Mouse (Mus musculus) kidney, adult 2 months (tissue): ENCODE data around the gene Dennd1c.

Experiments used
- CTCF ChIP-seq: fragments of 200-500 bp; conservative IDR thresholded peaks from 2 replicates; pipeline ENCODE4 v1.5.1; 2011; ENCODE audit warnings: low read depth, mild to moderate bottlenecking, control low read depth, low read length, moderate library complexity, mixed read lengths; ENCODE audit not compliant: insufficient read depth, insufficient read length
- POLR2A ChIP-seq: fragments of 200-500 bp; IDR thresholded peaks from one replicate; pipeline ENCODE4 v1.6.1; 2011; ENCODE audit warnings: low read depth, low read length, control low read depth

DNA sequence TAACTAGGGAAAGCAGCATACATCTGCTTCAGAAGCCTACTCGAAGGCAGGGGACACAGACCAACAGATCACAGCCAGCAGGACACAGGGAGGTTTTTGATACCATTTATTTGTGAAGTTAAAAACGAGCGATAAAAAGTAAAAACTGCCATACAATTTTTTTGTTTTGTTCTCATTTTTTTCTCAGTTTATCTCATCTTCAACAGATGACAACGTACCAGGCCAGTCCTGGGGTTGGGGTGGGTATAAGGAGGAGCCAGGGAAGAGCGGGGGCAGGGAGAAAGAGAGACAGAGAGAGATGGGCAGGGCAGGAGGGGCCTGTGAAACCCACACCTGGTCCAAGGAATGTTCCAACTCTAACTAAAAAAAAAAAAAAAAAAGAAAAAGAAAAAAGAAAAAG, 57.4 kb downstream of the Dennd1c start:
- TF ChIP-seq CTCF (no peak), POLR2A (no peak)
